Mouse (Mus musculus): Measurements from ENCODE around the gene Krt78.
"Not testable (repeated sequence)": the region's sequence is repeated elsewhere in the genome, so short reads cannot be mapped to it uniquely, and the experiment has no call there.

The Krt78 gene

GRCm38 (mm10) chr15:101954187-101954586, at the start of gene Krt78:
TSS of gene Krt78 (minus strand) at chr15:101954287.
- no peak for DNase-seq

- DNase-seq, result no peak
Measured at GRCm38 (mm10) chr15:102003516-102003915, 49.4 kb upstream of the Krt78 start.

GRCm38 (mm10) chr15:102002646-102003488, 48.8 kb upstream of the Krt78 start:
- DNase-seq, result no peak

- no peak for DNase-seq
Measured at GRCm38 (mm10) chr15:101999676-102000335, 45.7 kb upstream of the Krt78 start.

GRCm38 (mm10) chr15:101999156-101999555, 45.1 kb upstream of the Krt78 start:
- DNase-seq, result no peak

- DNase-seq, result not testable (repeated sequence)
Measured at GRCm38 (mm10) chr15:101996450-101997078, 42.5 kb upstream of the Krt78 start.

GRCm38 (mm10) chr15:101995484-101996236, 41.6 kb upstream of the Krt78 start:
- no peak for DNase-seq

GRCm38 (mm10) chr15:101994365-101994764, 40.3 kb upstream of the Krt78 start:
- DNase-seq, result no peak

- no peak for DNase-seq
Measured at GRCm38 (mm10) chr15:101990946-101991345, 36.9 kb upstream of the Krt78 start.

GRCm38 (mm10) chr15:101988714-101989113, 34.6 kb upstream of the Krt78 start:
- DNase-seq, result no peak

- peak; percentile 74 for DNase-seq
Measured at GRCm38 (mm10) chr15:101988119-101988518, 34.0 kb upstream of the Krt78 start.

- no peak for DNase-seq
Measured at GRCm38 (mm10) chr15:101984746-101985145, 30.7 kb upstream of the Krt78 start.

- peak; percentile 92 for DNase-seq
Measured at GRCm38 (mm10) chr15:101983949-101984601, 30.0 kb upstream of the Krt78 start.

- DNase-seq, result no peak
Measured at GRCm38 (mm10) chr15:101983315-101983948, 29.3 kb upstream of the Krt78 start.

- no peak for DNase-seq
Measured at GRCm38 (mm10) chr15:101980849-101981248, 26.8 kb upstream of the Krt78 start.

- peak; percentile 87 for DNase-seq
Measured at GRCm38 (mm10) chr15:101977043-101977726, 23.1 kb upstream of the Krt78 start.

GRCm38 (mm10) chr15:101976641-101977040, 22.6 kb upstream of the Krt78 start:
- no peak for DNase-seq

- no peak for DNase-seq
Measured at GRCm38 (mm10) chr15:101976023-101976422, 21.9 kb upstream of the Krt78 start.

GRCm38 (mm10) chr15:101974083-101974845, 20.2 kb upstream of the Krt78 start:
- no peak for DNase-seq

- peak; percentile 92 for DNase-seq
Measured at GRCm38 (mm10) chr15:101973414-101974077, 19.5 kb upstream of the Krt78 start.
